18 mouse cellular contexts compared by ENCODE assay signal in the genomic region with DNA sequence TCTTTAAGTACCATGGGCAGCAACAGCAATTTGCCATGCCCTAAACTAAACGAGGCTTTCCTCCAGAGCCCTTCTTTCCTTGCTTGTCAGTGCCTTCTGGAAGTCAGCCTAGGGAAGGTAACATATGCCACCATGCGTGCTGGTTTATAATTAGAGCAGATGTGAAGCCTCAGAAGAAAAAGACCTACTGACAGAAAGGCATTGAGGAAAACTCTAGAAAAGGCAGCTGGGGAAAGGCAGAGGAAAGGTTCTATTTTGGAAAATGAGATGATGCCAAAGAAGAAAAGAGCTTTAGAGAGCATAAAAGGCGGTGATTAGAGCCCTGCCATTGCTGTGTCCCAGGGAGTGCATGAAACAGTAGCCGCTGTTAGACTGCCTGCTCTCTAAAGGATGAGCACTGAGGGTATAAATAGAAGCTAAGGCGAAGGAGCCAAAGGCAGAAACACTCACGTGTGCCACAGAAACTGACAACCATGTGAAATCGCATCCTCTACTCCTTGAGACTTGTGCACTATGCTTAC. TPM values are rescaled to one million over a fixed set of nuclear protein-coding genes. Genes with fewer than 3 reads are reported as not detected.
A peak's percentile ranks its signal among the peaks of the same experiment; 100 is the strongest.
DNase-seq lines count a peak whose midpoint lies in the region; ATAC-seq and TF ChIP-seq lines count a peak whose summit lies in the region.
"Had no signal": no experiment of that assay in that cellular context is flagged by ENCODE, and none has a peak within 500 bp of the region (broad histone marks: within the 10 kb centered on the region; RNA-seq: fewer than 3 reads in every experiment).

No protein-coding gene starts in this region.

- no peaks in the 10 kb centered on the region for H3K36me3 ChIP-seq in heart, embryonic 13.5 days
- no peaks in the 10 kb centered on the region for H3K36me3 ChIP-seq in limb, embryonic 15.5 days
- H3K36me3 ChIP-seq in limb, embryonic 10.5 days: no peaks in the 10 kb centered on the region
- H3K36me3 ChIP-seq: limb, embryonic 13.5 days had no signal

- 35% methylated on average over 7 of the region's 7 CpGs for WGBS in heart, embryonic 13.5 days
- WGBS in limb, embryonic 15.5 days: 67% methylated on average over 7 of the region's 7 CpGs
- whole genome bisulfite sequencing in limb, embryonic 10.5 days: 81% methylated on average over 7 of the region's 7 CpGs

- H3K9me3 ChIP-seq in heart, embryonic 13.5 days: no peaks in the 10 kb centered on the region
- H3K9me3 ChIP-seq in limb, embryonic 15.5 days: no peaks in the 10 kb centered on the region
- no peaks in the 10 kb centered on the region for H3K9me3 ChIP-seq in limb, embryonic 10.5 days (replicated peaks)

- TF ChIP-seq CTCF in cortical plate, adult 2 months (IDR thresholded peaks at IDR 0.05; ENCODE audit: extremely low read depth, insufficient read depth, low read length): no peak

- H3K9ac ChIP-seq in heart, embryonic 13.5 days: no peak overlapping the region; the same call in 1 of the 2 replicates
- H3K9ac ChIP-seq in limb, embryonic 15.5 days: no peak overlapping the region
- H3K9ac ChIP-seq: hindbrain, embryonic 14.5 days; limb, embryonic 13.5 days; lung, embryonic 14.5 days had no signal

- no peak for ATAC-seq in heart, embryonic 13.5 days (ENCODE audit: extremely low read depth, insufficient number of reproducible peaks, low FRiP score, low TSS enrichment)
- no peak for ATAC-seq in limb, embryonic 15.5 days (ENCODE audit: insufficient number of reproducible peaks, low FRiP score, low TSS enrichment, low read depth)
- ATAC-seq: Patski had no signal

- no peak overlapping the region for H3K4me2 ChIP-seq in heart, embryonic 13.5 days
- H3K4me2 ChIP-seq in limb, embryonic 15.5 days: no peak overlapping the region
- H3K4me2 ChIP-seq: hindbrain, embryonic 14.5 days; limb, embryonic 13.5 days; lung, embryonic 14.5 days had no signal

- H3K4me1 ChIP-seq in heart, embryonic 13.5 days: peaks cover 15% of the 10 kb centered on the region
- no peaks in the 10 kb centered on the region for H3K4me1 ChIP-seq in limb, embryonic 15.5 days
- H3K4me1 ChIP-seq in limb, embryonic 10.5 days: peaks cover 13% of the 10 kb centered on the region
- peaks cover 14% of the 10 kb centered on the region for H3K4me1 ChIP-seq in cortical plate, adult 2 months (ENCODE audit: control insufficient read depth, insufficient read depth, low read length)

- intact Hi-C loops in heart, postnatal 14 days (cut with DNase I): no loop called here
- intact Hi-C loops in left cerebral cortex, postnatal 36 days (cut with DNase I): no loop called here

- no peak for TF ChIP-seq POLR2A in cortical plate, adult 2 months (IDR thresholded peaks at IDR 0.05; ENCODE audit: extremely low read depth, insufficient read depth, low read length)

- H3K27ac ChIP-seq in heart, embryonic 13.5 days (replicated peaks): peak overlapping the region; percentile 63
- H3K27ac ChIP-seq in limb, embryonic 15.5 days: peak overlapping the region; percentile 7; the same call in 1 of the 2 replicates
- no peak overlapping the region for H3K27ac ChIP-seq in limb, embryonic 10.5 days
- H3K27ac ChIP-seq in cortical plate, adult 2 months (ENCODE audit: insufficient read depth, low read length): peak overlapping the region; percentile 60
- H3K27ac ChIP-seq: hindbrain, embryonic 14.5 days; limb, embryonic 13.5 days had no signal

- no peak overlapping the region for H3K4me3 ChIP-seq in heart, embryonic 13.5 days
- no peak overlapping the region for H3K4me3 ChIP-seq in limb, embryonic 15.5 days
- H3K4me3 ChIP-seq in limb, embryonic 10.5 days: no peak overlapping the region
- H3K4me3 ChIP-seq in cortical plate, adult 2 months (ENCODE audit: insufficient read depth, low read length): no peak overlapping the region
- H3K4me3 ChIP-seq: limb, embryonic 13.5 days had no signal

- DNase-seq in heart, postnatal 14 days: no peak
- no peak for DNase-seq in limb, embryonic 10.5 days (ENCODE audit: low spot score)
- peak; percentile 50 to 64 for DNase-seq in left cerebral cortex, postnatal 36 days (ENCODE audit: low spot score in 2 of 2)
- no peak for DNase-seq in adrenal gland, postnatal 10 days
- DNase-seq: adrenal gland, adult 8-10 months; lung, embryonic 14.5 days; retina, postnatal 1 day; thymus, adult 18-20 months had no signal

- no peaks in the 10 kb centered on the region for H3K27me3 ChIP-seq in heart, embryonic 13.5 days (replicated peaks)
- H3K27me3 ChIP-seq in limb, embryonic 15.5 days: no peaks in the 10 kb centered on the region
- no peaks in the 10 kb centered on the region for H3K27me3 ChIP-seq in limb, embryonic 10.5 days (ENCODE audit: low read depth, poor library complexity, severe bottlenecking)
- H3K27me3 ChIP-seq: limb, embryonic 13.5 days; Patski had no signal

RNA-seq across cellular contexts. Expression of a gene that starts 11.5 kb away (rescaled TPM):
- polyA plus RNA-seq in heart, embryonic 13.5 days (2015; fragmentation: Nextera tagmentation; extraction: Ambion mirVana): 74.6 and 83.1 TPM in 2 replicates
- total RNA-seq in heart, postnatal 14 days (2021): 100 to 1,000 TPM; 135 TPM
- 55.0 and 61.9 TPM in 2 replicates for polyA plus RNA-seq in limb, embryonic 15.5 days (2015; fragmentation: Nextera tagmentation; extraction: Ambion mirVana)
- 58.5 and 59.4 TPM in 2 replicates for polyA plus RNA-seq in limb, embryonic 10.5 days (2016; fragmentation: Nextera tagmentation; extraction: Ambion mirVana)
- polyA plus RNA-seq in cortical plate, adult 2 months (2012; rRNA removed): 99.6 and 99.9 TPM in 2 replicates
- 100 to 1,000 TPM; 113 to 124 TPM for total RNA-seq in left cerebral cortex, postnatal 36 days (2021)
- total RNA-seq in adrenal gland, postnatal 10 days (2021): 100 to 1,000 TPM; 116 to 135 TPM

RNA-seq across cellular contexts. Expression of a gene that starts 14.9 kb away (rescaled TPM):
- polyA plus RNA-seq in heart, embryonic 13.5 days (2015; fragmentation: Nextera tagmentation; extraction: Ambion mirVana): not detected in 2 replicates
- total RNA-seq in heart, postnatal 14 days (2021): not detected
- polyA plus RNA-seq in limb, embryonic 15.5 days (2015; fragmentation: Nextera tagmentation; extraction: Ambion mirVana): not detected in 2 replicates
- polyA plus RNA-seq in limb, embryonic 10.5 days (2016; fragmentation: Nextera tagmentation; extraction: Ambion mirVana): not detected in 2 replicates
- polyA plus RNA-seq in cortical plate, adult 2 months (2012; rRNA removed): not detected in 2 replicates
- not detected for total RNA-seq in left cerebral cortex, postnatal 36 days (2021)
- total RNA-seq in adrenal gland, postnatal 10 days (2021): not detected
- total RNA-seq: adrenal gland, adult 8-10 months; gastrocnemius, adult 8-10 months; layer of hippocampus, adult 18-20 months; megakaryocyte, adult 5-6 weeks had no signal
- polyA plus RNA-seq: hindbrain, embryonic 14.5 days; kidney, adult 2 months; limb, embryonic 13.5 days; lung, embryonic 14.5 days; Patski had no signal

RNA-seq across cellular contexts. Expression of a gene that starts 18.1 kb away (rescaled TPM):
- polyA plus RNA-seq in heart, embryonic 13.5 days (2015; fragmentation: Nextera tagmentation; extraction: Ambion mirVana): 20.0 and 22.8 TPM in 2 replicates
- 10 to 100 TPM; 18.1 to 18.3 TPM for total RNA-seq in heart, postnatal 14 days (2021)
- polyA plus RNA-seq in limb, embryonic 15.5 days (2015; fragmentation: Nextera tagmentation; extraction: Ambion mirVana): 16.6 and 30.3 TPM in 2 replicates
- polyA plus RNA-seq in limb, embryonic 10.5 days (2016; fragmentation: Nextera tagmentation; extraction: Ambion mirVana): 9.2 and 9.9 TPM in 2 replicates
- 37.1 and 43.4 TPM in 2 replicates for polyA plus RNA-seq in cortical plate, adult 2 months (2012; rRNA removed)
- 10 to 100 TPM; 28.4 to 36.9 TPM for total RNA-seq in left cerebral cortex, postnatal 36 days (2021)
- total RNA-seq in adrenal gland, postnatal 10 days (2021): 10 to 100 TPM; 15.8 to 21.2 TPM

RNA-seq across cellular contexts. Expression of a gene that starts 51.4 kb away (rescaled TPM):
- 36.4 and 43.7 TPM in 2 replicates for polyA plus RNA-seq in heart, embryonic 13.5 days (2015; fragmentation: Nextera tagmentation; extraction: Ambion mirVana)
- 10 to 100 TPM; 22.5 to 23.1 TPM for total RNA-seq in heart, postnatal 14 days (2021)
- polyA plus RNA-seq in limb, embryonic 15.5 days (2015; fragmentation: Nextera tagmentation; extraction: Ambion mirVana): 57.0 and 64.8 TPM in 2 replicates
- polyA plus RNA-seq in limb, embryonic 10.5 days (2016; fragmentation: Nextera tagmentation; extraction: Ambion mirVana): 50.7 and 53.3 TPM in 2 replicates
- 30.9 and 35.0 TPM in 2 replicates for polyA plus RNA-seq in cortical plate, adult 2 months (2012; rRNA removed)
- total RNA-seq in left cerebral cortex, postnatal 36 days (2021): 10 to 100 TPM; 22.3 to 27.0 TPM
- total RNA-seq in adrenal gland, postnatal 10 days (2021): 10 to 100 TPM; 30.3 to 30.4 TPM

Comparison
In these comparisons a context has a peak if more than half of its experiments do, and no peak if none do; other contexts are left out.
1. DNase-seq: peak in left cerebral cortex, postnatal 36 days (2 of 2); none in heart, postnatal 14 days (0 of 2), limb, embryonic 10.5 days (single experiment) and adrenal gland, postnatal 10 days (single experiment).